Mouse (Mus musculus): Measurements from ENCODE around the gene Smbd1. TPM values are rescaled to one million over a fixed set of nuclear protein-coding genes. Genes with fewer than 3 reads are reported as not detected.

The Smbd1 gene
- total and polyA plus RNA-seq, 3 experiments: not detected

DNA sequence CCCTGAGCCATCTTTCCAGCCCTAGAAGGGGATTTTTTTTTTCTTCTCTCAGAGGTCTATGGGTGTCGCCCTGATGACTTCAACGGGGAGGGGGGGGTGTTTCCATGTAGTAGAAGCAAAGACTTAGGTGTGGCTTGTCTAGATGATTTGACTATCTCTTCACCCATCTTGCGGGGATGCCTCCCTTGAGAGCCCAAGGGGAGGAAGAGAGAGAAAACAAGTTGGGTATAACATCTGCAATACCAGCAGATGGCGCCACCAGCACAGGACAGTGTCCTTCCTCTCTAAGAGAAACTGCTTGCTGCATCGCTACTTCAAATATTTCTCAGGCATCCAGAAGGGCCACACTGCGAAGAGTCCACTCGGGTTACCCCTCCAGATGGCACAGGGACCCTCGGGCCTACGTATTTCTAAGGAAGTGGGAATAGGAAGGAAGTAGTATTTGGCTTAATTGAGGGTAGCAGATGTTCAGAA lies 2.6 kb upstream of the Smbd1 start:
- H3K9ac ChIP-seq (ENCODE audit: insufficient read depth, low read depth): peak overlapping the region; percentile 59
- dilution Hi-C loops (cut with MboI; ENCODE audit: extremely low pct_ligation_motif_present, extremely low pct_unique_long_range_greater_than_20kb, low sequenced_read_pairs) (no loop called here), in situ Hi-C loops (cut with MboI; ENCODE audit: low pct_ligation_motif_present, low pct_unique_long_range_greater_than_20kb, low sequenced_read_pairs) (loop anchor here (5.0 to 10.0 kb wide), 3 partner anchors 118 to 342 kb away; no protein-coding TSS in a partner anchor)
- H3K4me3 ChIP-seq (replicated peaks in 1 of 3; ENCODE audit: low read depth in 2 of 3, low read length in 2 of 3, poor library complexity in 1 of 3): peak overlapping the region in 1 of 3 experiments; percentile 25
- DNase-seq (ENCODE audit: extremely low read depth): peak; percentile 100
- no peaks in the 10 kb centered on the region for H3K27me3 ChIP-seq (replicated peaks)
- H3K4me2 ChIP-seq (ENCODE audit: insufficient read depth, low read depth, poor library complexity, severe bottlenecking): peak overlapping the region; percentile 92
- TF ChIP-seq ZNF384 (IDR thresholded peaks at IDR 0.05; ENCODE audit: low read depth, low read length): peak; percentile 88
- TF ChIP-seq UBTF (IDR thresholded peaks at IDR 0.05; ENCODE audit: low read depth, low read length): no peak
- peak; percentile 92 to 99 for TF ChIP-seq CTCF (conservative IDR thresholded peaks at IDR 0.05 in 1 of 2, IDR thresholded peaks at IDR 0.05 in 1 of 2; ENCODE audit: low read depth in 2 of 2, low read length in 2 of 2)
- TF ChIP-seq POLR2A (IDR thresholded peaks at IDR 0.05; ENCODE audit: low read depth, low read length): peak; percentile 34; the same call in 1 of the 2 replicates
- TF ChIP-seq POLR2AphosphoS2 (IDR thresholded peaks at IDR 0.05; ENCODE audit: low read depth, low read length): no peak
- peak; percentile 100 for TF ChIP-seq RAD21 (IDR thresholded peaks at IDR 0.05; ENCODE audit: low read depth, low read length)
- no peak for TF ChIP-seq MAFK (IDR thresholded peaks at IDR 0.05; ENCODE audit: insufficient replicate concordance, low read length)
- TF ChIP-seq MXI1 (IDR thresholded peaks at IDR 0.05; ENCODE audit: low read depth, low read length): peak; percentile 52; the same call in 1 of the 2 replicates
- no peak for TF ChIP-seq MAX (IDR thresholded peaks at IDR 0.05; ENCODE audit: low read length)
- no peak for TF ChIP-seq CHD1 (IDR thresholded peaks at IDR 0.05; ENCODE audit: low read depth, low read length)
- peak; percentile 92 for TF ChIP-seq MAZ (IDR thresholded peaks at IDR 0.05; ENCODE audit: low read depth, low read length)
- TF ChIP-seq KAT2A (IDR thresholded peaks at IDR 0.05; ENCODE audit: insufficient replicate concordance, low read length): no peak
- TF ChIP-seq ZC3H11A (IDR thresholded peaks at IDR 0.05; ENCODE audit: low read depth, low read length): peak; percentile 93
- TF ChIP-seq E2F4 (IDR thresholded peaks at IDR 0.05; ENCODE audit: insufficient replicate concordance, low read depth, low read length): no peak
- TF ChIP-seq PAX5 (IDR thresholded peaks at IDR 0.05; ENCODE audit: low read length): no peak
- peak; percentile 49; the same call in 1 of the 2 replicates for TF ChIP-seq JUND (conservative IDR thresholded peaks at IDR 0.05; ENCODE audit: low read depth, low read length)
- TF ChIP-seq GABPA (IDR thresholded peaks at IDR 0.05; ENCODE audit: insufficient replicate concordance, low read depth, low read length): no peak
- peak; percentile 52; the same call in 1 of the 2 replicates for TF ChIP-seq BHLHE40 (IDR thresholded peaks at IDR 0.05; ENCODE audit: low read depth, low read length)
- TF ChIP-seq MEF2A (IDR thresholded peaks at IDR 0.05; ENCODE audit: borderline replicate concordance, low read depth, low read length): peak; percentile 59; the same call in 1 of the 2 replicates
- 0 out of 2 replicates have a peak, but pooled peaks have one; percentile 38 for TF ChIP-seq NRF1 (IDR thresholded peaks at IDR 0.05; ENCODE audit: low read depth, low read length)
- TF ChIP-seq SMC3 (IDR thresholded peaks at IDR 0.05; ENCODE audit: low read depth, low read length): peak; percentile 99
- no peak for TF ChIP-seq TCF12 (IDR thresholded peaks at IDR 0.05; ENCODE audit: low read depth, low read length)
- TF ChIP-seq ETS1 (conservative IDR thresholded peaks at IDR 0.05; ENCODE audit: low read depth, low read length): no peak; the same call in 1 of the 2 replicates
- TF ChIP-seq HCFC1 (IDR thresholded peaks at IDR 0.05; ENCODE audit: low read depth, low read length): peak; percentile 43
- TF ChIP-seq USF2 (conservative IDR thresholded peaks at IDR 0.05; ENCODE audit: low read depth, low read length): no peak
- TF ChIP-seq NELFE (IDR thresholded peaks at IDR 0.05; ENCODE audit: low read depth, low read length): peak; percentile 64; the same call in 1 of the 2 replicates
- no peak; the same call in 1 of the 2 replicates for TF ChIP-seq EP300 (IDR thresholded peaks at IDR 0.05; ENCODE audit: low read length)
- TF ChIP-seq CHD2 (IDR thresholded peaks at IDR 0.05; ENCODE audit: low read length): no peak; the same call in 1 of the 2 replicates
- peak; percentile 20; the same call in 1 of the 2 replicates for TF ChIP-seq JUN (IDR thresholded peaks at IDR 0.05; ENCODE audit: insufficient read depth, low read depth, low read length)
- peak; percentile 64 for TF ChIP-seq SIN3A (IDR thresholded peaks at IDR 0.05; ENCODE audit: low read length)
- TF ChIP-seq USF1 (IDR thresholded peaks at IDR 0.05; ENCODE audit: low read depth, low read length): no peak
- 0 out of 2 replicates have a peak, but pooled peaks have one; percentile 32 for TF ChIP-seq ELF1 (IDR thresholded peaks at IDR 0.05; ENCODE audit: low read depth, low read length)
- TF ChIP-seq IRF4 (IDR thresholded peaks at IDR 0.05; ENCODE audit: low read depth, low read length): 0 out of 2 replicates have a peak, but pooled peaks have one; percentile 28
- no peak; the same call in 1 of the 2 replicates for TF ChIP-seq MYC (IDR thresholded peaks at IDR 0.05; ENCODE audit: low read depth, low read length)
- TF ChIP-seq ZMIZ1 (IDR thresholded peaks at IDR 0.05; ENCODE audit: low read depth, low read length): no peak
- no peak for TF ChIP-seq ZKSCAN1 (IDR thresholded peaks at IDR 0.05; ENCODE audit: borderline replicate concordance, low read depth, low read length)
- peak; percentile 80 for TF ChIP-seq TBP (conservative IDR thresholded peaks at IDR 0.05; ENCODE audit: low read depth, low read length)
- TF ChIP-seq RCOR1 (conservative IDR thresholded peaks at IDR 0.05; ENCODE audit: low read depth, low read length): no peak
- H3K36me3 ChIP-seq (replicated peaks in 1 of 2; ENCODE audit: control insufficient read depth in 1 of 2, insufficient read depth in 1 of 2, low read length in 1 of 2): no peaks in the 10 kb centered on the region
- H3K9me3 ChIP-seq (replicated peaks; ENCODE audit: low read length): no peaks in the 10 kb centered on the region
- H3K4me1 ChIP-seq (ENCODE audit: control insufficient read depth in 1 of 2, insufficient read depth in 2 of 2): peaks cover 11 to 12% of the 10 kb centered on the region in 2 experiments
- no peak overlapping the region for H3K27ac ChIP-seq (ENCODE audit: insufficient read depth, low read depth)
- H3K79me2 ChIP-seq (replicated peaks; ENCODE audit: control insufficient read depth, extremely low read depth, insufficient read depth, poor library complexity, severe bottlenecking): no peaks in the 10 kb centered on the region
